In genomic region chr9:21016331-21017176, GRCm38 (mm10) we compare ENCODE assay signal across 7 mouse cellular contexts. TPM values are rescaled to one million over a fixed set of nuclear protein-coding genes. Genes with fewer than 3 reads are reported as not detected.
DNase-seq lines count a peak whose midpoint lies in the region; ATAC-seq and TF ChIP-seq lines count a peak whose summit lies in the region.

No protein-coding gene starts in this region.

- TF ChIP-seq POLR2A in spleen, adult 2 months (IDR thresholded peaks at IDR 0.05; ENCODE audit: low read depth, low read length) = no peak

- H3K9me3 ChIP-seq in embryonic facial prominence, embryonic 12.5 days = no peaks in the 10 kb centered on the region
- no peaks in the 10 kb centered on the region for H3K9me3 ChIP-seq in intestine, embryonic 15.5 days
- H3K9me3 ChIP-seq in neural tube, embryonic 15.5 days (replicated peaks) = no peaks in the 10 kb centered on the region

- 5% methylated on average over 17 of the region's 17 CpGs for WGBS in spleen, adult 2 months
- 4% methylated on average over 17 of the region's 17 CpGs for WGBS in embryonic facial prominence, embryonic 12.5 days
- WGBS in intestine, embryonic 15.5 days = 6% methylated on average over 17 of the region's 17 CpGs
- WGBS in neural tube, embryonic 15.5 days = 5% methylated on average over 17 of the region's 17 CpGs

- peak overlapping the region; percentile 57 for H3K4me2 ChIP-seq in embryonic facial prominence, embryonic 12.5 days (replicated peaks)
- H3K4me2 ChIP-seq in intestine, embryonic 15.5 days (replicated peaks) = peak overlapping the region; percentile 83
- peak overlapping the region; percentile 52 for H3K4me2 ChIP-seq in neural tube, embryonic 15.5 days

- peaks cover 11% of the 10 kb centered on the region for H3K36me3 ChIP-seq in spleen, adult 2 months (ENCODE audit: control insufficient read depth, insufficient read depth, low read length)
- no peaks in the 10 kb centered on the region for H3K36me3 ChIP-seq in embryonic facial prominence, embryonic 12.5 days
- H3K36me3 ChIP-seq in intestine, embryonic 15.5 days = no peaks in the 10 kb centered on the region
- no peaks in the 10 kb centered on the region for H3K36me3 ChIP-seq in neural tube, embryonic 15.5 days

- no peak for ATAC-seq in embryonic facial prominence, embryonic 12.5 days (ENCODE audit: insufficient number of reproducible peaks, insufficient read depth, low FRiP score, low TSS enrichment)
- peak; percentile 40 for ATAC-seq in intestine, embryonic 15.5 days
- ATAC-seq in neural tube, embryonic 15.5 days (ENCODE audit: low FRiP score) = no peak

- peak in 1 of 2 experiments; percentile 36 for DNase-seq in spleen, adult 2 months (ENCODE audit: low read depth in 1 of 2, low spot score in 2 of 2)
- DNase-seq in spleen, postnatal 10 days (ENCODE audit: low spot score in 2 of 2) = no peak
- DNase-seq in cerebellum, adult 11-12 months = no peak
- no peak for DNase-seq in layer of hippocampus, adult 9-11 months

- H3K4me1 ChIP-seq in spleen, adult 2 months (ENCODE audit: control insufficient read depth, insufficient read depth, insufficient read length) = peaks cover 12% of the 10 kb centered on the region; the same call in 1 of the 2 replicates
- H3K4me1 ChIP-seq in embryonic facial prominence, embryonic 12.5 days = peaks cover 8% of the 10 kb centered on the region
- peaks cover 26% of the 10 kb centered on the region for H3K4me1 ChIP-seq in intestine, embryonic 15.5 days (replicated peaks)
- peaks cover 14% of the 10 kb centered on the region for H3K4me1 ChIP-seq in neural tube, embryonic 15.5 days

- H3K9ac ChIP-seq in embryonic facial prominence, embryonic 12.5 days = peak overlapping the region; percentile 42; the same call in 1 of the 2 replicates
- peak overlapping the region; percentile 13; the same call in 1 of the 2 replicates for H3K9ac ChIP-seq in intestine, embryonic 15.5 days
- H3K9ac ChIP-seq in neural tube, embryonic 15.5 days (replicated peaks) = no peak overlapping the region

- H3K27ac ChIP-seq in spleen, adult 2 months (ENCODE audit: insufficient read depth, low read length) = peak overlapping the region; percentile 93
- H3K27ac ChIP-seq in embryonic facial prominence, embryonic 12.5 days = no peak overlapping the region
- no peak overlapping the region for H3K27ac ChIP-seq in intestine, embryonic 15.5 days
- H3K27ac ChIP-seq in neural tube, embryonic 15.5 days (replicated peaks) = no peak overlapping the region

- no peaks in the 10 kb centered on the region for H3K27me3 ChIP-seq in spleen, adult 2 months (ENCODE audit: control insufficient read depth, insufficient read depth, low read length)
- H3K27me3 ChIP-seq in embryonic facial prominence, embryonic 12.5 days = peaks cover 54% of the 10 kb centered on the region
- H3K27me3 ChIP-seq in intestine, embryonic 15.5 days (replicated peaks) = peaks cover 15% of the 10 kb centered on the region
- peaks cover 63% of the 10 kb centered on the region for H3K27me3 ChIP-seq in neural tube, embryonic 15.5 days (replicated peaks)

- peak overlapping the region; percentile 66 for H3K4me3 ChIP-seq in spleen, adult 2 months (ENCODE audit: extremely low read depth, insufficient read depth, insufficient read length)
- H3K4me3 ChIP-seq in embryonic facial prominence, embryonic 12.5 days = peak overlapping the region; percentile 33
- peak overlapping the region; percentile 44 for H3K4me3 ChIP-seq in intestine, embryonic 15.5 days (replicated peaks)
- H3K4me3 ChIP-seq in neural tube, embryonic 15.5 days (replicated peaks) = peak overlapping the region; percentile 30

- no peak for TF ChIP-seq CTCF in spleen, adult 2 months (IDR thresholded peaks at IDR 0.05; ENCODE audit: extremely low read depth, insufficient read depth, insufficient read length, insufficient replicate concordance)

RNA-seq across cellular contexts. Expression of gene Icam1, which starts 0.8 kb away (rescaled TPM):
- 59.7 and 67.4 TPM in 2 replicates for polyA plus RNA-seq in spleen, adult 2 months (2012; rRNA removed)
- polyA plus RNA-seq in embryonic facial prominence, embryonic 12.5 days (2016; fragmentation: Nextera tagmentation; extraction: Ambion mirVana) = 8.6 and 9.0 TPM in 2 replicates
- polyA plus RNA-seq in intestine, embryonic 15.5 days (2015; fragmentation: Nextera tagmentation; extraction: Ambion mirVana) = 12.6 and 12.8 TPM in 2 replicates
- 4.2 and 16.9 TPM in 2 replicates for polyA plus RNA-seq in neural tube, embryonic 15.5 days (2015; fragmentation: Nextera tagmentation; extraction: Ambion mirVana)

RNA-seq across cellular contexts. Expression of gene Icam4, which starts 12.6 kb away (rescaled TPM):
- 8.1 and 9.3 TPM in 2 replicates for polyA plus RNA-seq in spleen, adult 2 months (2012; rRNA removed)
- 1.6 and 2.5 TPM in 2 replicates for polyA plus RNA-seq in embryonic facial prominence, embryonic 12.5 days (2016; fragmentation: Nextera tagmentation; extraction: Ambion mirVana)
- polyA plus RNA-seq in intestine, embryonic 15.5 days (2015; fragmentation: Nextera tagmentation; extraction: Ambion mirVana) = 2.9 and 3.0 TPM in 2 replicates
- 0.54 TPM in 1 of 2 replicates, not detected in the other for polyA plus RNA-seq in neural tube, embryonic 15.5 days (2015; fragmentation: Nextera tagmentation; extraction: Ambion mirVana)

RNA-seq across cellular contexts. Expression of gene Mrpl4, which starts 14.0 kb away (rescaled TPM):
- 75.8 and 99.7 TPM in 2 replicates for polyA plus RNA-seq in spleen, adult 2 months (2012; rRNA removed)
- polyA plus RNA-seq in embryonic facial prominence, embryonic 12.5 days (2016; fragmentation: Nextera tagmentation; extraction: Ambion mirVana) = 128 TPM in 2 replicates
- polyA plus RNA-seq in intestine, embryonic 15.5 days (2015; fragmentation: Nextera tagmentation; extraction: Ambion mirVana) = 145 and 159 TPM in 2 replicates
- 114 and 123 TPM in 2 replicates for polyA plus RNA-seq in neural tube, embryonic 15.5 days (2015; fragmentation: Nextera tagmentation; extraction: Ambion mirVana)

RNA-seq across cellular contexts. Expression of gene Icam5, which starts 15.3 kb away (rescaled TPM):
- 1.1 and 1.2 TPM in 2 replicates for polyA plus RNA-seq in spleen, adult 2 months (2012; rRNA removed)
- 0.14 and 0.23 TPM in 2 replicates for polyA plus RNA-seq in embryonic facial prominence, embryonic 12.5 days (2016; fragmentation: Nextera tagmentation; extraction: Ambion mirVana)
- 0.06 and 0.16 TPM in 2 replicates for polyA plus RNA-seq in intestine, embryonic 15.5 days (2015; fragmentation: Nextera tagmentation; extraction: Ambion mirVana)
- polyA plus RNA-seq in neural tube, embryonic 15.5 days (2015; fragmentation: Nextera tagmentation; extraction: Ambion mirVana) = 1.8 and 2.0 TPM in 2 replicates

RNA-seq across cellular contexts. Expression of gene S1pr2, which starts 40.0 kb away (rescaled TPM):
- polyA plus RNA-seq in spleen, adult 2 months (2012; rRNA removed) = 3.4 and 3.9 TPM in 2 replicates
- 48.7 and 53.0 TPM in 2 replicates for polyA plus RNA-seq in embryonic facial prominence, embryonic 12.5 days (2016; fragmentation: Nextera tagmentation; extraction: Ambion mirVana)
- polyA plus RNA-seq in intestine, embryonic 15.5 days (2015; fragmentation: Nextera tagmentation; extraction: Ambion mirVana) = 29.2 and 30.4 TPM in 2 replicates
- polyA plus RNA-seq in neural tube, embryonic 15.5 days (2015; fragmentation: Nextera tagmentation; extraction: Ambion mirVana) = 8.8 and 17.9 TPM in 2 replicates
